Mouse (Mus musculus) v-Abl transformed pro-B cells (cell line): ENCODE measurements at regions not wholly inside any gene's neighbourhood (a gene's known extent, or its start where the extent isn't known, plus 50 kb on each side); places are given as distances from the start of the nearest gene placed in this dataset.
"Not testable (repeated sequence)": the region's sequence is repeated elsewhere in the genome, so short reads cannot be mapped to it uniquely, and the experiment has no call there.

ENCODE experiments used
- in situ Hi-C, 2 experiments: fragments of 400-800 bp; cut with MboI; formaldehyde crosslinking; loops; one replicate each; pipeline ENCODE4 v1.15.1; 2025; ENCODE audit not compliant: unreplicated experiment in 2 of 2

GRCm38 (mm10) chr2:78625264-78625663 is 242.7 kb upstream of the Ube2e3 start:
- in situ Hi-C loops, result no loop called here

GRCm38 (mm10) chr2:78606388-78606787 is 261.5 kb upstream of the Ube2e3 start:
- in situ Hi-C loops, result no loop called here

GRCm38 (mm10) chr2:78600753-78601152 is 267.2 kb upstream of the Ube2e3 start:
- in situ Hi-C loops, result no loop called here

GRCm38 (mm10) chr2:78598039-78598438 is 269.9 kb upstream of the Ube2e3 start:
- in situ Hi-C loops, result no loop called here

- in situ Hi-C loops, result no loop called here
These were observed 271.7 kb upstream of the Ube2e3 start for GRCm38 (mm10) chr2:78596251-78596650.

- in situ Hi-C loops, result no loop called here
These were observed 287.9 kb upstream of the Ube2e3 start for GRCm38 (mm10) chr2:78580013-78580412.

- in situ Hi-C loops, result no loop called here
These were observed 295.4 kb upstream of the Ube2e3 start for GRCm38 (mm10) chr2:78572492-78572891.

- in situ Hi-C loops, result no loop called here
These were observed 309.8 kb upstream of the Ube2e3 start for GRCm38 (mm10) chr2:78558128-78558527.

- in situ Hi-C loops, result no loop called here
These were observed 316.8 kb upstream of the Ube2e3 start for GRCm38 (mm10) chr2:78551085-78551484.

- in situ Hi-C loops, result no loop called here
These were observed 319.0 kb upstream of the Ube2e3 start for GRCm38 (mm10) chr2:78548683-78549467.

- in situ Hi-C loops, result no loop called here
These were observed 320.6 kb upstream of the Ube2e3 start for GRCm38 (mm10) chr2:78547286-78547685.

GRCm38 (mm10) chr2:78540422-78540821 is 327.5 kb upstream of the Ube2e3 start:
- in situ Hi-C loops, result no loop called here

- in situ Hi-C loops, result no loop called here
These were observed 328.2 kb upstream of the Ube2e3 start for GRCm38 (mm10) chr2:78539592-78540300.

GRCm38 (mm10) chr2:78537574-78537973 is 330.4 kb upstream of the Ube2e3 start:
- in situ Hi-C loops, result no loop called here

- in situ Hi-C loops, result not testable (repeated sequence)
These were observed 334.0 kb upstream of the Ube2e3 start for GRCm38 (mm10) chr2:78533881-78534280.

- in situ Hi-C loops, result no loop called here
These were observed 337.4 kb upstream of the Ube2e3 start for GRCm38 (mm10) chr2:78530535-78530934.

- in situ Hi-C loops, result no loop called here
These were observed 347.5 kb upstream of the Ube2e3 start for GRCm38 (mm10) chr2:78520258-78521023.

GRCm38 (mm10) chr2:78493115-78493514 is 374.8 kb upstream of the Ube2e3 start:
- in situ Hi-C loops, result no loop called here

- in situ Hi-C loops, result no loop called here
These were observed 387.9 kb upstream of the Ube2e3 start for GRCm38 (mm10) chr2:78480036-78480435.

- in situ Hi-C loops, result no loop called here
These were observed 408.5 kb upstream of the Ube2e3 start for GRCm38 (mm10) chr2:78459444-78459843.

- in situ Hi-C loops, result no loop called here
These were observed 414.5 kb upstream of the Ube2e3 start for GRCm38 (mm10) chr2:78453411-78453810.
